In genomic region chr14:36989784-36990183, GRCm38 (mm10) we compare ENCODE assay signal across 26 mouse cellular contexts. TPM values are rescaled to one million over a fixed set of nuclear protein-coding genes. Genes with fewer than 3 reads are reported as not detected.
DNase-seq lines count a peak whose midpoint lies in the region; ATAC-seq lines count a peak whose summit lies in the region.
"Had no signal": no experiment of that assay in that cellular context is flagged by ENCODE, and none has a peak within 500 bp of the region (broad histone marks: within the 10 kb centered on the region; RNA-seq: fewer than 3 reads in every experiment).

No protein-coding gene starts in this region.

- H3K9ac ChIP-seq in intestine, embryonic 16.5 days (ENCODE audit: low read depth, low read length) = no peak overlapping the region
- no peak overlapping the region for H3K9ac ChIP-seq in kidney, embryonic 15.5 days
- no peak overlapping the region for H3K9ac ChIP-seq in hindbrain, embryonic 16.5 days (ENCODE audit: low read depth, low read length)
- H3K9ac ChIP-seq: heart, embryonic 12.5 days; hindbrain, embryonic 12.5 days; limb, embryonic 12.5 days; lung, embryonic 14.5 days; neural tube, embryonic 15.5 days had no signal

- H3K27me3 ChIP-seq in intestine, embryonic 16.5 days (replicated peaks; ENCODE audit: control insufficient read depth, insufficient read depth, low read length) = no peaks in the 10 kb centered on the region
- no peaks in the 10 kb centered on the region for H3K27me3 ChIP-seq in kidney, embryonic 15.5 days
- no peaks in the 10 kb centered on the region for H3K27me3 ChIP-seq in hindbrain, embryonic 16.5 days (replicated peaks; ENCODE audit: control insufficient read depth, insufficient read depth, low read length)
- H3K27me3 ChIP-seq: heart, embryonic 12.5 days; hindbrain, embryonic 12.5 days; limb, embryonic 12.5 days; neural tube, embryonic 15.5 days had no signal

- no peak overlapping the region for H3K4me3 ChIP-seq in intestine, embryonic 16.5 days (ENCODE audit: low read length)
- H3K4me3 ChIP-seq in kidney, embryonic 15.5 days (replicated peaks) = no peak overlapping the region
- no peak overlapping the region for H3K4me3 ChIP-seq in hindbrain, embryonic 16.5 days (ENCODE audit: low read length)
- H3K4me3 ChIP-seq: gastrocnemius, adult 2 months; heart, embryonic 12.5 days; hindbrain, embryonic 12.5 days; limb, embryonic 12.5 days; neural tube, embryonic 15.5 days had no signal

- DNase-seq in cerebellum, postnatal 10 days = peak; percentile 59 to 68
- no peak for DNase-seq in cerebellum, adult 11-12 months
- DNase-seq in large intestine, adult 2 months (ENCODE audit: low read depth, low spot score) = peak; percentile 28
- DNase-seq in layer of hippocampus, adult 18-20 months (ENCODE audit: low spot score in 2 of 2) = no peak
- DNase-seq in thymus, adult 18-20 months = no peak
- DNase-seq: adrenal gland, postnatal 25 days; cerebellum, adult 11 months; gastrocnemius, adult 2 months; heart, postnatal 14 days; lung, embryonic 14.5 days; lung, postnatal 36 days had no signal

- no peaks in the 10 kb centered on the region for H3K4me1 ChIP-seq in intestine, embryonic 16.5 days (ENCODE audit: control insufficient read depth, insufficient read depth, low read length)
- no peaks in the 10 kb centered on the region for H3K4me1 ChIP-seq in kidney, embryonic 15.5 days
- H3K4me1 ChIP-seq in hindbrain, embryonic 16.5 days (ENCODE audit: control insufficient read depth, insufficient read depth, low read depth, low read length) = no peaks in the 10 kb centered on the region
- H3K4me1 ChIP-seq: heart, embryonic 12.5 days; hindbrain, embryonic 12.5 days; limb, embryonic 12.5 days; neural tube, embryonic 15.5 days had no signal

- H3K9me3 ChIP-seq in intestine, embryonic 16.5 days (ENCODE audit: control insufficient read depth, low read length) = no peaks in the 10 kb centered on the region
- H3K9me3 ChIP-seq in kidney, embryonic 15.5 days (replicated peaks) = no peaks in the 10 kb centered on the region
- no peaks in the 10 kb centered on the region for H3K9me3 ChIP-seq in hindbrain, embryonic 16.5 days (ENCODE audit: control insufficient read depth, low read length)
- H3K9me3 ChIP-seq: heart, embryonic 12.5 days; hindbrain, embryonic 12.5 days; limb, embryonic 12.5 days; neural tube, embryonic 15.5 days had no signal

- peak; percentile 84 for ATAC-seq in intestine, embryonic 16.5 days
- ATAC-seq in kidney, embryonic 15.5 days (replicated peaks; ENCODE audit: low FRiP score) = peak; percentile 82
- no peak for ATAC-seq in hindbrain, embryonic 16.5 days
- ATAC-seq: activated CD4-positive, CD25-positive, alpha-beta regulatory T cell, adult 4 months; midbrain, embryonic 16.5 days had no signal

- H3K36me3 ChIP-seq in intestine, embryonic 16.5 days (ENCODE audit: control insufficient read depth, insufficient read depth, low read length) = no peaks in the 10 kb centered on the region
- no peaks in the 10 kb centered on the region for H3K36me3 ChIP-seq in kidney, embryonic 15.5 days
- no peaks in the 10 kb centered on the region for H3K36me3 ChIP-seq in hindbrain, embryonic 16.5 days (ENCODE audit: control insufficient read depth, insufficient read depth, low read length)
- H3K36me3 ChIP-seq: heart, embryonic 12.5 days; hindbrain, embryonic 12.5 days; limb, embryonic 12.5 days; neural tube, embryonic 15.5 days had no signal

- H3K4me2 ChIP-seq in intestine, embryonic 16.5 days (ENCODE audit: low read depth, low read length) = no peak overlapping the region
- H3K4me2 ChIP-seq in kidney, embryonic 15.5 days = no peak overlapping the region
- H3K4me2 ChIP-seq in hindbrain, embryonic 16.5 days (ENCODE audit: low read length) = no peak overlapping the region
- H3K4me2 ChIP-seq: heart, embryonic 12.5 days; hindbrain, embryonic 12.5 days; limb, embryonic 12.5 days; lung, embryonic 14.5 days; neural tube, embryonic 15.5 days had no signal

- H3K27ac ChIP-seq in intestine, embryonic 16.5 days (ENCODE audit: low read length) = no peak overlapping the region
- H3K27ac ChIP-seq in kidney, embryonic 15.5 days = no peak overlapping the region
- H3K27ac ChIP-seq in hindbrain, embryonic 16.5 days (ENCODE audit: low read depth, low read length) = no peak overlapping the region
- H3K27ac ChIP-seq: gastrocnemius, adult 2 months; hindbrain, embryonic 12.5 days; kidney, postnatal 0 days; limb, embryonic 12.5 days; neural tube, embryonic 15.5 days had no signal

RNA-seq across cellular contexts. Expression of gene Ccser2, which starts 21.2 kb away (rescaled TPM):
- polyA plus RNA-seq in intestine, embryonic 16.5 days (2015; fragmentation: Nextera tagmentation; extraction: Ambion mirVana) = 30.1 and 33.5 TPM in 2 replicates
- polyA plus RNA-seq in kidney, embryonic 15.5 days (2015; fragmentation: Nextera tagmentation; extraction: Ambion mirVana) = 33.9 and 35.1 TPM in 2 replicates
- polyA plus RNA-seq in large intestine, adult 2 months (2012; rRNA removed) = 11.4 and 19.8 TPM in 2 replicates
- 10 to 100 TPM; 77.7 to 82.8 TPM for total RNA-seq in layer of hippocampus, adult 18-20 months (2021)
- polyA plus RNA-seq in hindbrain, embryonic 16.5 days (2015; fragmentation: Nextera tagmentation; extraction: Ambion mirVana) = 104 and 108 TPM in 2 replicates

RNA-seq across cellular contexts. Expression of gene Rgr, which starts 59.0 kb away (rescaled TPM):
- polyA plus RNA-seq in intestine, embryonic 16.5 days (2015; fragmentation: Nextera tagmentation; extraction: Ambion mirVana) = not detected in 2 replicates
- not detected in 2 replicates for polyA plus RNA-seq in kidney, embryonic 15.5 days (2015; fragmentation: Nextera tagmentation; extraction: Ambion mirVana)
- not detected in 2 replicates for polyA plus RNA-seq in large intestine, adult 2 months (2012; rRNA removed)
- not detected for total RNA-seq in layer of hippocampus, adult 18-20 months (2021)
- polyA plus RNA-seq in hindbrain, embryonic 16.5 days (2015; fragmentation: Nextera tagmentation; extraction: Ambion mirVana) = not detected in 2 replicates
- total RNA-seq: adrenal gland, postnatal 25 days; gastrocnemius, adult 2 months; heart, postnatal 14 days; layer of hippocampus, postnatal 14 days had no signal
- polyA plus RNA-seq: activated CD4-positive, CD25-positive, alpha-beta regulatory T cell, adult 4 months; forebrain, embryonic 11.5 days; heart, embryonic 12.5 days; hindbrain, embryonic 12.5 days; kidney, postnatal 0 days; limb, embryonic 12.5 days; lung, embryonic 14.5 days; midbrain, embryonic 16.5 days; neural tube, embryonic 15.5 days; stomach, embryonic 16.5 days; thymus, postnatal 0 days; urinary bladder, adult 2 months had no signal

Comparison
In these comparisons a context has a peak if more than half of its experiments do, and no peak if none do; other contexts are left out.
1. DNase-seq: peak in cerebellum, postnatal 10 days (2 of 2) and large intestine, adult 2 months (single experiment); none in cerebellum, adult 11-12 months (single experiment), layer of hippocampus, adult 18-20 months (0 of 2) and thymus, adult 18-20 months (0 of 2).